ENCODE assay signal across 8 mouse cellular contexts in the genomic region with DNA sequence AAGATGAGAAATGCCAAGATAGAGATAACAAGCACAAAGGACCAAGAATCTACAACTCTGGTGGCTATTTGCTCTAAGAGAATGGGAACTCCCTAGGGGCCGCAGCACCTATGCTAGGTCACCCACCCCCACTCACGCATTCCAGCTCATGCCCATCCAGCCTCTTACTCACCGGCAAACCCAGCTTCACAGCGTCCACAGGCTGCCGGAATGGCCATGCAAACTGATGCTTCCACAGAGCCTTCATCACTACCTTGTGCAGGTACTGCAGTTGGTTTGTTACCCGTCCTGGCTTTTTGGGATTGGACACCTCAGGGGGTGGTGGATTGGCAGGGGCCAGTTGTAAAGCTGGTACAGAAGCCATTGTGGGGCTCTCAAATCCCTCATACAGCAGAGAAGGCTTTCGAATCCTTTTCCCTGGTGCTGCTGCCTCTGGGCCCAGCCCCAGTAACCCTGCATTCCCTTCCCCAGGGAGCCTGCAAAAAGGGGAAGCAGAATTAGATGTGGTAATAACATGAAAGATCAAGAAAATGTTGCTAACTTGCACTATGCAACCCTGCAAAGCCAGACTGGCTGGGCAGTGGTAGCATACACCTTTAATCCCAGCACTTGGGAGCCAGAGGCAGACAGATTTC. TPM values are rescaled to one million over a fixed set of nuclear protein-coding genes. Genes with fewer than 3 reads are reported as not detected.
A peak's percentile ranks its signal among the peaks of the same experiment; 100 is the strongest.
DNase-seq lines count a peak whose midpoint lies in the region; ATAC-seq and TF ChIP-seq lines count a peak whose summit lies in the region.

No protein-coding gene starts in this region.

- TF ChIP-seq POLR2A in thymus, adult 2 months (IDR thresholded peaks at IDR 0.05; ENCODE audit: control insufficient read depth, extremely low read depth, insufficient read depth, low read length, poor library complexity), result no peak

- peak overlapping the region; percentile 38 for H3K9ac ChIP-seq in intestine, postnatal 0 days (ENCODE audit: low read depth, low read length)
- peak overlapping the region; percentile 87; the same call in 1 of the 2 replicates for H3K9ac ChIP-seq in neural tube, embryonic 14.5 days (replicated peaks; ENCODE audit: low read depth, low read length)

- H3K36me3 ChIP-seq in thymus, adult 2 months (ENCODE audit: control insufficient read depth, insufficient read depth, low read length), result peaks cover 54% of the 10 kb centered on the region
- peaks cover 60% of the 10 kb centered on the region for H3K36me3 ChIP-seq in intestine, postnatal 0 days (ENCODE audit: control insufficient read depth, insufficient read depth)
- peaks cover 63% of the 10 kb centered on the region for H3K36me3 ChIP-seq in neural tube, embryonic 14.5 days (ENCODE audit: control insufficient read depth, insufficient read depth, low read length)

- DNase-seq in CD4-positive, CD25-positive, alpha-beta regulatory T cell, adult 2 months (ENCODE audit: low read depth, low spot score), result peak; percentile 22
- DNase-seq in thymus, adult 2 months, result no peak
- DNase-seq in thymus, postnatal 36 days, result no peak
- no peak for DNase-seq in embryo, embryonic 9.5 days (ENCODE audit: extremely low spot score)
- DNase-seq in frontal cortex, postnatal 25 days (ENCODE audit: low spot score in 2 of 2), result no peak

- WGBS in thymus, adult 2 months, result 25% methylated on average over 7 of the region's 7 CpGs
- 8% methylated on average over 7 of the region's 7 CpGs for WGBS in intestine, postnatal 0 days
- 43% methylated on average over 7 of the region's 7 CpGs for WGBS in neural tube, embryonic 14.5 days

- ATAC-seq in CD4-positive, CD25-positive, alpha-beta regulatory T cell, adult 4 months, result no peak
- no peak for ATAC-seq in intestine, postnatal 0 days
- no peak for ATAC-seq in neural tube, embryonic 14.5 days (ENCODE audit: low read depth)

- peak overlapping the region; percentile 47 for H3K4me3 ChIP-seq in thymus, adult 2 months (ENCODE audit: control insufficient read depth, insufficient read depth, low read length)
- H3K4me3 ChIP-seq in intestine, postnatal 0 days (ENCODE audit: low read depth, low read length), result peak overlapping the region; percentile 98
- peak overlapping the region; percentile 97 for H3K4me3 ChIP-seq in neural tube, embryonic 14.5 days (ENCODE audit: low read depth, low read length)

- no peaks in the 10 kb centered on the region for H3K9me3 ChIP-seq in intestine, postnatal 0 days (ENCODE audit: control insufficient read depth)
- H3K9me3 ChIP-seq in neural tube, embryonic 14.5 days (ENCODE audit: control insufficient read depth, low read length), result no peaks in the 10 kb centered on the region

- H3K27me3 ChIP-seq in thymus, adult 2 months (ENCODE audit: control insufficient read depth, insufficient read depth, low read length), result no peaks in the 10 kb centered on the region
- H3K27me3 ChIP-seq in intestine, postnatal 0 days (replicated peaks; ENCODE audit: control insufficient read depth, insufficient read depth, low read length), result no peaks in the 10 kb centered on the region
- H3K27me3 ChIP-seq in neural tube, embryonic 14.5 days (ENCODE audit: control insufficient read depth, insufficient read depth, low read length), result no peaks in the 10 kb centered on the region

- H3K4me2 ChIP-seq in intestine, postnatal 0 days (replicated peaks; ENCODE audit: low read depth), result peak overlapping the region; percentile 80
- H3K4me2 ChIP-seq in neural tube, embryonic 14.5 days (ENCODE audit: low read depth, low read length), result peak overlapping the region; percentile 99

- no peak overlapping the region for H3K27ac ChIP-seq in thymus, adult 2 months (ENCODE audit: control insufficient read depth, insufficient read depth, low read length)
- no peak overlapping the region for H3K27ac ChIP-seq in intestine, postnatal 0 days (ENCODE audit: low read depth, low read length)
- H3K27ac ChIP-seq in neural tube, embryonic 14.5 days (ENCODE audit: low read depth, low read length), result no peak overlapping the region

- no peak for TF ChIP-seq CTCF in thymus, adult 2 months (IDR thresholded peaks at IDR 0.05; ENCODE audit: borderline replicate concordance, control insufficient read depth, extremely low read depth, insufficient read depth, low read length, poor library complexity)
- no peak for TF ChIP-seq CTCF in intestine, postnatal 0 days (IDR thresholded peaks at IDR 0.05; ENCODE audit: low read depth)

- peaks cover 12% of the 10 kb centered on the region for H3K4me1 ChIP-seq in thymus, adult 2 months (replicated peaks; ENCODE audit: control insufficient read depth, insufficient read depth, low read length)
- H3K4me1 ChIP-seq in intestine, postnatal 0 days (replicated peaks; ENCODE audit: control insufficient read depth, insufficient read depth, low read length), result no peaks in the 10 kb centered on the region
- peaks cover 15% of the 10 kb centered on the region for H3K4me1 ChIP-seq in neural tube, embryonic 14.5 days (ENCODE audit: control insufficient read depth, insufficient read depth, low read length)

RNA-seq across cellular contexts. Expression of gene H2-DMa, which starts 2.5 kb away (rescaled TPM):
- 100 to 1,000 TPM; 144 to 205 TPM for polyA plus RNA-seq in CD4-positive, CD25-positive, alpha-beta regulatory T cell, adult 4 months (2017; shearing (Covaris generic))
- polyA plus RNA-seq in thymus, adult 2 months (2012; rRNA removed), result 141 and 177 TPM in 2 replicates
- polyA plus RNA-seq in intestine, postnatal 0 days (2015; fragmentation: Nextera tagmentation; extraction: Ambion mirVana), result 15.2 and 16.7 TPM in 2 replicates
- 19.1 and 20.7 TPM in 2 replicates for polyA plus RNA-seq in neural tube, embryonic 14.5 days (2014; fragmentation: Nextera tagmentation; extraction: Ambion mirVana)

RNA-seq across cellular contexts. Expression of gene Brd2, which starts 5.6 kb away (rescaled TPM):
- 100 to 1,000 TPM; 108 to 154 TPM for polyA plus RNA-seq in CD4-positive, CD25-positive, alpha-beta regulatory T cell, adult 4 months (2017; shearing (Covaris generic))
- 236 and 257 TPM in 2 replicates for polyA plus RNA-seq in thymus, adult 2 months (2012; rRNA removed)
- polyA plus RNA-seq in intestine, postnatal 0 days (2015; fragmentation: Nextera tagmentation; extraction: Ambion mirVana), result 51.8 and 60.0 TPM in 2 replicates
- polyA plus RNA-seq in neural tube, embryonic 14.5 days (2014; fragmentation: Nextera tagmentation; extraction: Ambion mirVana), result 109 and 160 TPM in 2 replicates

RNA-seq across cellular contexts. Expression of gene H2-Oa, which starts 24.7 kb away (rescaled TPM):
- 10 to 100 TPM; 56.0 to 68.2 TPM for polyA plus RNA-seq in CD4-positive, CD25-positive, alpha-beta regulatory T cell, adult 4 months (2017; shearing (Covaris generic))
- 122 and 154 TPM in 2 replicates for polyA plus RNA-seq in thymus, adult 2 months (2012; rRNA removed)
- 0.25 and 0.90 TPM in 2 replicates for polyA plus RNA-seq in intestine, postnatal 0 days (2015; fragmentation: Nextera tagmentation; extraction: Ambion mirVana)
- polyA plus RNA-seq in neural tube, embryonic 14.5 days (2014; fragmentation: Nextera tagmentation; extraction: Ambion mirVana), result not detected in 2 replicates

RNA-seq across cellular contexts. Expression of gene H2-DMb2, which starts 26.3 kb away (rescaled TPM):
- polyA plus RNA-seq in CD4-positive, CD25-positive, alpha-beta regulatory T cell, adult 4 months (2017; shearing (Covaris generic)), result 10 to 100 TPM in 1 of 2 experiments, 1 to 10 TPM in 1; 3.7 to 27.1 TPM
- polyA plus RNA-seq in thymus, adult 2 months (2012; rRNA removed), result 119 and 123 TPM in 2 replicates
- 0.97 and 0.98 TPM in 2 replicates for polyA plus RNA-seq in intestine, postnatal 0 days (2015; fragmentation: Nextera tagmentation; extraction: Ambion mirVana)
- 0.16 and 0.18 TPM in 2 replicates for polyA plus RNA-seq in neural tube, embryonic 14.5 days (2014; fragmentation: Nextera tagmentation; extraction: Ambion mirVana)

RNA-seq across cellular contexts. Expression of gene H2-DMb1, which starts 36.0 kb away (rescaled TPM):
- polyA plus RNA-seq in CD4-positive, CD25-positive, alpha-beta regulatory T cell, adult 4 months (2017; shearing (Covaris generic)), result 1 to 10 TPM; 3.4 to 6.2 TPM
- polyA plus RNA-seq in thymus, adult 2 months (2012; rRNA removed), result 130 and 197 TPM in 2 replicates
- 5.1 and 6.4 TPM in 2 replicates for polyA plus RNA-seq in intestine, postnatal 0 days (2015; fragmentation: Nextera tagmentation; extraction: Ambion mirVana)
- polyA plus RNA-seq in neural tube, embryonic 14.5 days (2014; fragmentation: Nextera tagmentation; extraction: Ambion mirVana), result 0.33 and 0.43 TPM in 2 replicates

Comparison
In these comparisons a context has a peak if more than half of its experiments do, and no peak if none do; other contexts are left out.
1. H3K4me3 ChIP-seq: peak in every context shown above with its lines; median percentile 98 in intestine, postnatal 0 days; 97 in neural tube, embryonic 14.5 days; 47 in thymus, adult 2 months.
2. RNA of gene H2-Oa, which starts 24.7 kb away (polyA plus RNA-seq): 122 to 154 TPM in thymus, adult 2 months and 56.0 to 68.2 TPM in CD4-positive, CD25-positive, alpha-beta regulatory T cell, adult 4 months; 0.25 to 0.90 TPM in intestine, postnatal 0 days and not detected in neural tube, embryonic 14.5 days; every median in the first group is over 10 times any median in the second.